Mouse (Mus musculus): ENCODE results near the gene Scamp1.

The Scamp1 gene

DNA sequence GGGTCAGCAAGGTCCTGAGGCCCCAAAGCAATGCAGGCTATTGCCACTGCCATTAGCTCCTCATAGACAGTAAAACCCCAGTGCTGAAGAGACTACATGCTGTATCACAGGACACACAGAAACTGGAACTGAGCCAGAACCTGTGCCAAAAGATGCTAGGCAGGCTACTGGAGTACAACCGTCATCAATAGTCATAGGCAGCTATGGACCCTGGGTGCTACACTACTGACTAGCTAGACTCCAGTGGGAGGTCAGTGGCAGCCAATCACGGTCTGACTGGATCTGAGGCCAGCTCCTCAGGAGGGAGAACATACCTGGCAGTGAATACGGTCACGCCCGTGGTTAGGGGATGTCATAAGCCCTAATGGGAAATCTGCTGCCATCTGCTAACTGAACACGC lies 14.4 kb downstream of the Scamp1 start:
- no peak for DNase-seq (ENCODE audit: low spot score)

GRCm38 (mm10) chr13:94268201-94268600 lies 17.5 kb downstream of the Scamp1 start:
- no peak for DNase-seq (ENCODE audit: low spot score)

- no peak for DNase-seq (ENCODE audit: low spot score)
Observed at GRCm38 (mm10) chr13:94267190-94267589, 18.5 kb downstream of the Scamp1 start.

DNA sequence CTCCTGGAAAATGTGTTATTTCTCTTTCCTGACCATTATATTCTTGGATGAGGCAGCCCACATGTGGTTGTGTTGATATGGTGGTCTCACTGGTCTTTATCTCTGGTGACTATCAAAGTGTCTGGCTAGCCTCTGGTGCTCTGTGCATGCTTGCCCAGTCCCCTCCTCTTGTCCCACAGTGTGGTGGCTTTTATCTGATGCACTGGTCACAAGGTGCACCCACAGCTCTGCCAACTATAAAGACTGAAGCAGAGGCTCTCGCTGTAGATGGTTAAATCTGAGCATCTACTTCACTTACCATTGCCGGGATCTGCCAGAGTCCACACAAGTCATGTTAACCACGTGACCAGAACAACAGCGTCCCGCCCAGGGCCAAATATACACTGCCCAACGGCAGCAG lies 19.1 kb downstream of the Scamp1 start:
- DNase-seq (ENCODE audit: low spot score), result no peak

- no peak for DNase-seq (ENCODE audit: low spot score)
Observed at GRCm38 (mm10) chr13:94265291-94265690, 20.4 kb downstream of the Scamp1 start.

DNA sequence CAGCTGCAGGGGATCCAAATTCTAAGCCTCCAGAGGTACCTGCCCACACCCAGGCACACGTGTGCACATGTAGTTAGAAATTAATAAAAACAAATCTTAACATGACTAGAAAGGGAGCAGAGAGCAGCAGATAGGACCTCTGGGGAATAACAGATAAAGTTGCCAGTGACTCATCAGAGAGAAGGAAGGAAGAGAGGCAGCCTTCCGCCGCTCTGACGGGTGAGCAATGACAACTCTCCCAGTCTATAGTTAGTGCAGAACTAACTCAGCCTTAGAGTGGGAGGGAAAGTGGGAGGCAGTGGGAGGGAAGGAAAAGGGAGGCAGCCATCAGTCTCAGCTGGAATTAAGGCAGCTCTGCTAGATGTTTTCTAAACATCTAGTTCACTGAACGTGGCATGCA lies 21.7 kb downstream of the Scamp1 start:
- no peak for DNase-seq (ENCODE audit: low spot score)

DNA sequence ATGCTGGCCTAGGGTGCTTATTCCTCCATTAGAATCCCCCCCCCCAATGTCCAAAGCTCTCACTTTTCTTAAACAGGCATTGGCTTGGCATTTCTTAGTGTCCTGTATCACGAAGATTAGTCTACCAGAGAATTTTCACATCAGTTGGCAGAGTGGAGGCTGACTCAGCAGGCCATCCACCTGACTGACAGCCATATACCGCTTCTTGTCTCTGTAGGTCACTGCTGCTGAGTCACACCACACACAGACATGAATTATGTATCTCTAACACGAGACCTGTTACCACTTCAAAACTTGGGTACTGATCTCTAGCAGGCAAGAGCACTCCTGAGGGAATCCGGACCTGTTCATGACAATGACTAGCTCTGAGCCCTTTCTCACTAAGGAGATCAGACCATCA lies 23.1 kb downstream of the Scamp1 start:
- DNase-seq (ENCODE audit: low spot score), result no peak

- DNase-seq (ENCODE audit: low spot score), result no peak
Observed at GRCm38 (mm10) chr13:94261624-94262023, 24.0 kb downstream of the Scamp1 start.

DNA sequence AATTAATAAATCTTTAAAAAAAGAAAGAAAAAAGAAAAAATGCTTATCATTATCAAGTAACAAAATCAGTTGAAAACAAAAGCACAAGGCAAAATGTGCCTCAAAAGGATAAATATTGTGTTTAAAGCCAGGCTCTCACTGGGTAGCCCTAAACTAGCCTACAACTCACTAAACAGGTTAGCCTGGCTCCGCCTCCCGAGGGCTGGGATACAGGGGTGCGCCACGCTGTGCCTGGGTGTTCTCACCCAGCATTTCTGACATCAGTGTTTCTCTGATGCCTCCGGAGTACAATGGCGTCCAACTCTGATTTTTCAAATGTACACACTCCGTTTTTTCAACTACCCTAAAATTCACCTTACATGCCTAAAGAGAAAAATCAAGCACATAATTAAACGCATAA lies 24.7 kb downstream of the Scamp1 start:
- no peak for DNase-seq (ENCODE audit: low spot score)

GRCm38 (mm10) chr13:94259210-94259609 lies 26.4 kb downstream of the Scamp1 start:
- no peak for DNase-seq (ENCODE audit: low spot score)

- no peak for DNase-seq (ENCODE audit: low spot score)
Observed at GRCm38 (mm10) chr13:94258530-94258929, 27.1 kb downstream of the Scamp1 start.

DNA sequence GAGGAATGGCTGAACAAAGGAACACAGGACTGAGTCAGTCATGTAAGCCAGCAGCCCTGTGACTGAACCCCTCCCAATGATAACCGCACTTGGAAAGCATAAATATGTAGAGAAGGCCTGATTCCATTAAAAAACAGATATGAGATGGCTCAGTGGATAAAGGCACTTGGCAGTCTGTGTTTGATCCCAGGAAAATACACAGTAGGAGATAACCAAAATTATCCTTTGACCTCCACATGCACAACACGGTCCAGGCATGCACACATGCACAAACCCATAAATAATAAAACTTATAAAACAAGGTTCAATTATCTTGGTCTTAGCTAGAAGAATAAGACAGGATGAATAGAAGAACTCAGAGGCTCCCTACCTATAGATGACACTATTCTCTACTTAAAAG lies 27.9 kb downstream of the Scamp1 start:
- DNase-seq (ENCODE audit: low spot score), result no peak

DNA sequence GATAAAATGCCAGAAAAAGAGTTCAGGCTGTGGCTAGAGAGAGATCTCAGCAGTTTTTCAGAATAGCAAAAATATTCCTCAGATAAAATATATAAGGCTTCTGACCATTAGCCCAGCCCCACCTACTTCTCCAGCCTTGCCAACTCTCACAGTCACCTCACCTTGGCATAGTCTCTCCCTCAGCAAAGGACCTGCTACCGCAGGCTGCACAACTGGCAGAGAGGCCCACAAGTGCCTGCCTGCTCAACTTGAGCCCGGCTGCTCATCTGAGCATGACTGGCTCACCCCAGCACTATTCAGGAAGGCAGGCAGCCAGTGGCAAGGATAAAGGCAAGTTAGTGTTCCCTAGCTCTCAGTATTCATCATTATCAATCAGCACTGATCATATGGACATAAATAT lies 30.5 kb downstream of the Scamp1 start:
- peak; percentile 4 for DNase-seq (ENCODE audit: low spot score)

DNA sequence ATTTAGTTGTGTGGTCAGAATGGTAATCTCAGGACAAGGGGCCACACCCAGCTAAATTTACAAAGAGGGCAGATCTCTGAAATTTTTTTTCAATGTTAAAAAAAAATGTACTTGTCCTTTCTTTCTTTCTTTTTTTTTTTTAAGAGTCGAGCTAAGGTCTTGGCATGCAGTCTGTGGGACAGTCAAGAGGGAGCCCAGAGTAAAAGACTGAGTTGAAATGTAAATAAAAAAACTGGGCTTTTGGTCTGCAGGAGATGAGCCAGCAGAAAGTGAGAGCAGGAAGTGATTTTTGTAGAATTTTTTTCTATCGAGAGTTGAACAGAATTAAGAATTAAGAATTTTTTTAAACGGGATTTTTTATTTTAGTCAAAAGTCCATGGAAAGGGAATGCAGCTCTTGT lies 31.4 kb downstream of the Scamp1 start:
- DNase-seq (ENCODE audit: low spot score), result peak; percentile 65

DNA sequence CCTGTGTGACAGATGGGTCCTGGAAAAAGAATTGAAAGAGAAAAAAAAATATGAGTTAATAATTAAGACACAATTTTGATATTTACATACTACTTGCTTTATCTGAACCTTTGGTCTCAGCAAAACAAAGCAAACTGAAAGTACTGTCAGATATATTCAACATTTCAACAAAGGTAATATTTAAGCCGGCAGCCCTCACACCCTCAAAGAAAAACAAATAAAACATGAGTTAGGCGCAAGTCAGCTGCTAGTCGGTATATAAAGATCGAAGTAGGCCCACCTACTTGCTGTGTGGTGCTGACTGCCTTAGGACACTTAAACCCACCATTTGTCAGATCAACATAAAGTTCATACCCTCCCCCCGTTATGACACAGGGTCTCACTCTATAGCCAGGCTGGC lies 32.6 kb downstream of the Scamp1 start:
- no peak for DNase-seq (ENCODE audit: low spot score)

GRCm38 (mm10) chr13:94250761-94251160 lies 34.9 kb downstream of the Scamp1 start:
- DNase-seq (ENCODE audit: low spot score), result no peak

- no peak for DNase-seq (ENCODE audit: low spot score)
Observed at GRCm38 (mm10) chr13:94250188-94250587, 35.5 kb downstream of the Scamp1 start.

DNA sequence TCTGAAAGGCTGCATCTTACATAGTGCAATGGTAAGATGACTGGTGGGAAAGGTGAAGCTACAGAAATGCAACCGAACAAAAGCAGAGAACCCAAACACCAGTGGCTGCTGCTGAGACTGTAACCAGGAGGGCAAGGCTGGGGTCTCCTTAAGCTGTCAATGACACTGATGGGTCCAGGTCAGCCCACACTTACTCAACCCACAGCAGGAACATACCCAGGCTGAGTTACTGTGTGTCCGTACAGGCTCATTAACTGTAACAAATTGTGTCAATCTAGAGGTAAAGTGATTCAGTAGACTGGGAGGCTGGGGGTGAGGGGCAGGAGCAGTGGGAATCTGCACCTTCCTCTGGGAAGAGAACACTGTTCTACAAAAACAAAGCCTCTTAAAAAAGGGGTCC lies 42.8 kb downstream of the Scamp1 start:
- no peak for DNase-seq (ENCODE audit: low spot score)

DNA sequence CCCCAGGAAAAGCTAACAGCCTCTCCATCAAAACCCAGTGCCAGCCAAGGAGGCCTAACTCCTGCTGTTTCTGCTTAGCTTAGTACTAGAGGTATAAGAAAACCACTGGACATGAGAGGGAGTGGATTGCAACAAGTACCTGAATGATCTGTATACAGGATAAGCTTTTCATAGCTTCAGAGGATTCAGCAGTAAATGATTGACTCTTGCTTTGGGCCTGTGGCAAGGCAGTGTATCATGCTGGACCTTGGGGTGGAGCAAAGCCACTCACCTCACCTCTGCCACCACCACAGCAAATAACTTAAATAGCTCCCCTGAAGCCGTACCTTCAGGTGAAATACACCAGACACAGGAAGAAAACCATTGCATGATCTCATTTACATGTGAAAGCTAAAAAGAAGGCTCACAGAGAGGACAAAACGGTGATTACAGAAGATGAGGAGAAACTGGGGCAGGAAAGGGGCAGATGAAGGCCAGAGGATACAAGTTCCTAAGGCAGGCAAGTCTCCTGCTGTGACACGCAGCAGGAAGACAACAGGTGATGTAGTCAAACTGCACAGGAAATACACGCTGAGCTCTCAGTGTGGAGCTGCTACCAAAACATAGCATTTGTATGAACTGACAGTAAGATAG lies 43.6 kb downstream of the Scamp1 start:
- DNase-seq (ENCODE audit: low spot score), result no peak

DNA sequence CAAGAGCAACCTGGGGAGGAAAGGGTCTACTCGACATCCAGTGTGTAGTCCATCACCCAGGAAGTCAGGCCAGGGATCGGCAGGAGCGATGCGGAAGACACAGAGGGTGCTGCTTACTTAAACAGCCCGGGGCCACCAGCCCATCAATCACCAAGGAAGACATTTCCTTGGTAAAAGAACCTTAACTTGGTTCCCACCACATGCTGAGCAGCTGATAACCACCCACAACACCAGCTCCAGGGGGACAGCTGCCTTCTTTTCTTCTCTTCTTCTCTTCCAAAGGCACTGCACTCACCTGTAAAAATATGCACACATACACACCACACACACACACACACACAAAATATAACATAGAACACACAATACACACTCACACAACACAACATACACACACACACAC lies 44.8 kb downstream of the Scamp1 start:
- no peak for DNase-seq (ENCODE audit: low spot score)

GRCm38 (mm10) chr13:94240111-94240510 lies 45.5 kb downstream of the Scamp1 start:
- no peak for DNase-seq (ENCODE audit: low spot score)

DNA sequence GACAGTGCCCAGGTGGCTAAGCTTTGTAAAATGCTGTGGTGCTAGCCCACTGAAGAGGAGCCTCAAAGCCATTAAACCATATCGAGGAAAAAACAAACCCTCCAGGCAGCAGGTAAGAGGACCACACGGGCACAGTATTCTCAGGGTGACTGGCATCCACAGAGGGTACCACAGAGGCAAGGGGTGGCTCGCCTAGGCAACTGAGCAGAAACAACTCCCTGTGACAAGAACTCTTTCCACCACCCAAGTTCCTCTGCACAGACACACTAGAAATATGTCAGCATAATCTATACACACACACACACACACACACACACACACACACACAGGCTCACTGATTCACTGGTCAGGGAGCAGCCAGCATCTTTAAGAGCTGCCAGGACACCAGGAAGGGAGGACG lies 46.2 kb downstream of the Scamp1 start:
- no peak for DNase-seq (ENCODE audit: low spot score)

GRCm38 (mm10) chr13:94231871-94232270 lies 53.8 kb downstream of the Scamp1 start:
- no peak for DNase-seq (ENCODE audit: low spot score)

Data from adipocyte (in vitro differentiated cells).